Mouse (Mus musculus) CH12.LX (cell line): ENCODE results near the gene Rbms1. TPM values are rescaled to one million over a fixed set of nuclear protein-coding genes. Genes with fewer than 3 reads are reported as not detected.

Source experiments
- DNase-seq: peaks from one replicate; pipeline ENCODE4 v3.0.0-alpha.2; 2013; ENCODE audit errors: extremely low read depth
- H3K27ac ChIP-seq: 2 replicates; pipeline ENCODE4 v1.5.1; 2012; ENCODE audit warnings: low read depth, mild to moderate bottlenecking, control low read depth, moderate library complexity; ENCODE audit not compliant: insufficient read depth
- H3K27me3 ChIP-seq: replicated peaks from 2 replicates; pipeline ENCODE3; 2012; ENCODE audit warnings: inconsistent platforms
- H3K36me3 ChIP-seq, 2 experiments: replicated peaks in 1 of 2; 2 replicates each; pipeline versions ENCODE3 to v1.6.1; 2012; ENCODE audit warnings: inconsistent platforms in 1 of 2, low read length in 1 of 2, mild to moderate bottlenecking in 1 of 2, mixed read lengths in 1 of 2, moderate library complexity in 1 of 2; ENCODE audit not compliant: control insufficient read depth in 1 of 2, insufficient read depth in 1 of 2
- H3K4me1 ChIP-seq, 2 experiments: 2 replicates each; pipeline ENCODE4 v1.6.1; 2012; ENCODE audit warnings: inconsistent platforms in 1 of 2, moderate library complexity in 1 of 2; ENCODE audit not compliant: insufficient read depth in 2 of 2, control insufficient read depth in 1 of 2
- H3K4me2 ChIP-seq: 2 replicates; pipeline ENCODE4 v1.6.1; 2012; ENCODE audit warnings: low read depth, mild to moderate bottlenecking, control low read depth; ENCODE audit not compliant: poor library complexity, insufficient read depth, severe bottlenecking
- H3K4me3 ChIP-seq, 3 experiments: fragments of 150-350 bp in 1 of 3; sonication (generic) in 1 of 3; replicated peaks in 1 of 3; 2 replicates each; pipeline versions ENCODE3 to v1.5.1; 2011 to 2012; ENCODE audit warnings: low read depth in 2 of 3, low read length in 2 of 3, mild to moderate bottlenecking in 2 of 3, moderate library complexity in 2 of 3, control low read depth in 1 of 3, improper control_type of control experiment in 1 of 3, inconsistent platforms in 1 of 3, mixed read lengths in 1 of 3; ENCODE audit not compliant: poor library complexity in 1 of 3
- H3K79me2 ChIP-seq: replicated peaks from 2 replicates; pipeline ENCODE4 v1.6.1; 2012; ENCODE audit warnings: mild to moderate bottlenecking, moderate library complexity; ENCODE audit not compliant: control insufficient read depth, poor library complexity, insufficient read depth, severe bottlenecking; ENCODE audit errors: extremely low read depth
- H3K9ac ChIP-seq: 2 replicates; pipeline ENCODE4 v1.6.1; 2012; ENCODE audit warnings: low read depth, mild to moderate bottlenecking, control low read depth, moderate library complexity; ENCODE audit not compliant: insufficient read depth
- H3K9me3 ChIP-seq: replicated peaks from 2 replicates; pipeline ENCODE3; 2012; ENCODE audit warnings: low read length, inconsistent platforms, mixed read lengths
- CHD2 ChIP-seq: IDR thresholded peaks from 2 replicates; pipeline ENCODE4 v1.6.1; 2011; ENCODE audit warnings: low read length, improper control_type of control experiment
- E2F4 ChIP-seq: IDR thresholded peaks from 2 replicates; pipeline ENCODE4 v1.6.1; 2011; ENCODE audit warnings: low read depth, low read length, improper control_type of control experiment; ENCODE audit not compliant: insufficient replicate concordance
- ELF1 ChIP-seq: IDR thresholded peaks from 2 replicates; pipeline ENCODE4 v1.6.1; 2014; ENCODE audit warnings: low read depth, mild to moderate bottlenecking, inconsistent platforms, low read length, improper control_type of control experiment
- HCFC1 ChIP-seq: IDR thresholded peaks from 2 replicates; pipeline ENCODE4 v1.6.1; 2012; ENCODE audit warnings: low read depth, mild to moderate bottlenecking, inconsistent platforms, low read length, improper control_type of control experiment
- JUND ChIP-seq: conservative IDR thresholded peaks from 2 replicates; pipeline ENCODE4 v1.6.1; 2011; ENCODE audit warnings: low read depth, low read length, improper control_type of control experiment
- KAT2A ChIP-seq: IDR thresholded peaks from 2 replicates; pipeline ENCODE4 v1.6.1; 2012; ENCODE audit warnings: low read length, improper control_type of control experiment, inconsistent platforms; ENCODE audit not compliant: insufficient replicate concordance
- MAZ ChIP-seq: IDR thresholded peaks from 2 replicates; pipeline ENCODE4 v1.6.1; 2012; ENCODE audit warnings: low read depth, mild to moderate bottlenecking, inconsistent platforms, low read length, improper control_type of control experiment, moderate library complexity
- MEF2A ChIP-seq: IDR thresholded peaks from 2 replicates; pipeline ENCODE4 v1.6.1; 2014; ENCODE audit warnings: low read depth, mild to moderate bottlenecking, inconsistent platforms, low read length, improper control_type of control experiment, borderline replicate concordance
- PAX5 ChIP-seq: IDR thresholded peaks from 2 replicates; pipeline ENCODE4 v1.6.1; 2012; ENCODE audit warnings: low read length, inconsistent platforms, mixed read lengths
- POLR2A ChIP-seq: IDR thresholded peaks from 2 replicates; pipeline ENCODE4 v1.6.1; 2011; ENCODE audit warnings: low read depth, mild to moderate bottlenecking, improper control_type of control experiment, low read length
- RAD21 ChIP-seq: IDR thresholded peaks from 2 replicates; pipeline ENCODE4 v1.6.1; 2011; ENCODE audit warnings: low read depth, mild to moderate bottlenecking, low read length, improper control_type of control experiment, moderate library complexity
- RCOR1 ChIP-seq: conservative IDR thresholded peaks from 2 replicates; pipeline ENCODE4 v1.6.1; 2012; ENCODE audit warnings: low read depth, mild to moderate bottlenecking, inconsistent platforms, low read length, improper control_type of control experiment
- SIN3A ChIP-seq: IDR thresholded peaks from 2 replicates; pipeline ENCODE4 v1.6.1; 2012; ENCODE audit warnings: low read length, improper control_type of control experiment, inconsistent platforms
- SMC3 ChIP-seq: IDR thresholded peaks from 2 replicates; pipeline ENCODE4 v1.6.1; 2011; ENCODE audit warnings: low read depth, low read length, improper control_type of control experiment
- USF2 ChIP-seq: conservative IDR thresholded peaks from 2 replicates; pipeline ENCODE4 v1.6.1; 2011; ENCODE audit warnings: low read depth, low read length, improper control_type of control experiment
- ZC3H11A ChIP-seq: IDR thresholded peaks from 2 replicates; pipeline ENCODE4 v1.6.1; 2012; ENCODE audit warnings: low read depth, mild to moderate bottlenecking, inconsistent platforms, low read length, improper control_type of control experiment
- ZKSCAN1 ChIP-seq: IDR thresholded peaks from 2 replicates; pipeline ENCODE4 v1.6.1; 2012; ENCODE audit warnings: low read depth, inconsistent platforms, low read length, improper control_type of control experiment, borderline replicate concordance
- ZMIZ1 ChIP-seq: IDR thresholded peaks from 2 replicates; pipeline ENCODE4 v1.6.1; 2012; ENCODE audit warnings: low read depth, mild to moderate bottlenecking, inconsistent platforms, low read length, improper control_type of control experiment
- dilution Hi-C: fragments of 300-500 bp; cut with MboI; formaldehyde crosslinking; loops from 2 replicates; pipeline ENCODE4 v1.14.3; 2020; ENCODE audit warnings: low sequenced_read_pairs; ENCODE audit not compliant: extremely low pct_unique_long_range_greater_than_20kb, extremely low pct_ligation_motif_present
- in situ Hi-C: fragments of 300-500 bp; cut with MboI; formaldehyde crosslinking; loops from 3 replicates; pipeline ENCODE4 v1.14.3; 2019; ENCODE audit warnings: low sequenced_read_pairs, low pct_ligation_motif_present, low pct_unique_long_range_greater_than_20kb, mixed read lengths
- polyA plus RNA-seq: library from polyadenylated mRNA; unstranded; fragments of >175 nt; gene quantifications from 2 replicates; pipeline ENCODE4 v1.2.1, GENCODE M21; 2012; ENCODE audit warnings: low read depth; ENCODE audit not compliant: insufficient read length
- total RNA-seq, 2 experiments: library from RNA; depleted of rRNA; stranded (reverse); fragments of 300-350 nt in 1 of 2; fragments of >200 nt in 1 of 2; gene quantifications; 2 replicates each; pipeline ENCODE4 v1.2.3; 2012 to 2014

The Rbms1 gene
- total and polyA plus RNA-seq, 3 experiments = 10.6 to 33.9 (median 12.6) TPM

- dilution Hi-C loops (no loop called here), in situ Hi-C loops (no loop called here)
- H3K4me2 ChIP-seq = no peak overlapping the region
- H3K27me3 ChIP-seq = no peaks in the 10 kb centered on the region
- H3K4me1 ChIP-seq = peaks cover 6 to 14% of the 10 kb centered on the region in 2 experiments
- H3K36me3 ChIP-seq = peaks cover 0 to 30% of the 10 kb centered on the region in 2 experiments
- no peak overlapping the region for H3K4me3 ChIP-seq
- no peaks in the 10 kb centered on the region for H3K79me2 ChIP-seq
- no peak overlapping the region for H3K9ac ChIP-seq
- no peak for DNase-seq
- no peaks in the 10 kb centered on the region for H3K9me3 ChIP-seq
- H3K27ac ChIP-seq = no peak overlapping the region
- TF ChIP-seq ZKSCAN1 (no peak), CHD2 (no peak), SIN3A (no peak), MEF2A (no peak), HCFC1 (no peak), RCOR1 (no peak), USF2 (no peak), ELF1 (no peak)
Observed at GRCm38 (mm10) chr2:60828908-60829462, 134.0 kb downstream of the Rbms1 start.

- Histone ChIP-seq H3K27me3 (no peaks in the 10 kb centered on the region), H3K4me2 (no peak overlapping the region), H3K36me3 (peaks cover 0 to 24% of the 10 kb centered on the region in 2 experiments), H3K9me3 (no peaks in the 10 kb centered on the region), H3K27ac (no peak overlapping the region), H3K79me2 (no peaks in the 10 kb centered on the region), H3K4me1 (peaks cover 7 to 18% of the 10 kb centered on the region in 2 experiments), H3K9ac (no peak overlapping the region), H3K4me3 (no peak overlapping the region)
- TF ChIP-seq KAT2A (no peak), POLR2A (no peak), RAD21 (no peak), ZMIZ1 (no peak), MEF2A (no peak), E2F4 (no peak), SMC3 (no peak), USF2 (no peak), ZKSCAN1 (no peak), CHD2 (no peak), ZC3H11A (no peak), PAX5 (no peak), JUND (no peak), HCFC1 (no peak), MAZ (no peak)
- no peak for DNase-seq
- dilution Hi-C loops (no loop called here), in situ Hi-C loops (no loop called here)
Observed at GRCm38 (mm10) chr2:60827152-60827428, 135.9 kb downstream of the Rbms1 start.
